Mouse (Mus musculus): ENCODE results near the gene Tmem128. TPM values are rescaled to one million over a fixed set of nuclear protein-coding genes. Genes with fewer than 3 reads are reported as not detected.

The Tmem128 gene
- polyA plus RNA-seq, 1 experiment = 57.1 TPM

DNA sequence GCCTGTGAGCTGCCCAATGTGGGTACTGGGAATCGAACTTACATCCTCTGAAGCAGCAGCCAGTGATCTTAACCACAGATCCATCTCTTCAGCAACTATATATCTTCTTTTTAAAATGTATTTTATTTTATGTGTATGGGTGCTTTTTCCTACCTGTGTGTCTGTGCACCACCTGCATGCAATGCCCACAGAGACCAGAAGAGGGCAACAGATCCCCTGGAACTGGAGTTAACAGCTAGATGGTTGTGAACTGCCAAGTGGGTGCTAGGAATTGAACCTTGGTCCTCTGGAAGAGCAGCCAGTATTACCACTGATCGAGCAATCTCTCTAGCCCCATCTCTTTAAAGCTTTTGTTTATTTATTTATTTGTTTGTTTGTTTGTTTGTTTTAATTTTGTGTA is 23.4 kb upstream of the Tmem128 start:
- Histone ChIP-seq H3K27me3 (ENCODE audit: control insufficient read depth, insufficient read depth, low read length) (no peaks in the 10 kb centered on the region), H3K4me1 (replicated peaks; ENCODE audit: control insufficient read depth, insufficient read depth, low read length) (no peaks in the 10 kb centered on the region), H3K36me3 (ENCODE audit: control insufficient read depth, insufficient read depth, low read length) (0 out of 2 replicates have a peak, but pooled peaks cover 3% of the 10 kb centered on the region), H3K27ac (ENCODE audit: control insufficient read depth, insufficient read depth, low read length) (no peak overlapping the region), H3K4me3 (ENCODE audit: control insufficient read depth, insufficient read depth, low read length) (no peak overlapping the region)
- no peak for DNase-seq
- TF ChIP-seq POLR2A (IDR thresholded peaks at IDR 0.05; ENCODE audit: control insufficient read depth, extremely low read depth, insufficient read depth, low read length, poor library complexity) (no peak), CTCF (IDR thresholded peaks at IDR 0.05; ENCODE audit: borderline replicate concordance, control insufficient read depth, extremely low read depth, insufficient read depth, low read length, poor library complexity) (no peak)
- WGBS = 96% methylated on average over 2 of the region's 2 CpGs

- Histone ChIP-seq H3K36me3 (ENCODE audit: control insufficient read depth, insufficient read depth, low read length) (no peaks in the 10 kb centered on the region), H3K4me3 (ENCODE audit: control insufficient read depth, insufficient read depth, low read length) (no peak overlapping the region), H3K27ac (ENCODE audit: control insufficient read depth, insufficient read depth, low read length) (no peak overlapping the region), H3K4me1 (replicated peaks; ENCODE audit: control insufficient read depth, insufficient read depth, low read length) (no peaks in the 10 kb centered on the region), H3K27me3 (ENCODE audit: control insufficient read depth, insufficient read depth, low read length) (no peaks in the 10 kb centered on the region)
- no peak for DNase-seq
- no peak for TF ChIP-seq CTCF (IDR thresholded peaks at IDR 0.05; ENCODE audit: borderline replicate concordance, control insufficient read depth, extremely low read depth, insufficient read depth, low read length, poor library complexity)
- no peak for TF ChIP-seq POLR2A (IDR thresholded peaks at IDR 0.05; ENCODE audit: control insufficient read depth, extremely low read depth, insufficient read depth, low read length, poor library complexity)
- 87% methylated on average over 5 of the region's 5 CpGs for WGBS
Measured at GRCm38 (mm10) chr5:38240727-38241472, 19.1 kb upstream of the Tmem128 start.

- TF ChIP-seq CTCF (IDR thresholded peaks at IDR 0.05; ENCODE audit: borderline replicate concordance, control insufficient read depth, extremely low read depth, insufficient read depth, low read length, poor library complexity) = no peak
- no peak for TF ChIP-seq POLR2A (IDR thresholded peaks at IDR 0.05; ENCODE audit: control insufficient read depth, extremely low read depth, insufficient read depth, low read length, poor library complexity)
- Histone ChIP-seq H3K36me3 (ENCODE audit: control insufficient read depth, insufficient read depth, low read length) (no peaks in the 10 kb centered on the region), H3K27ac (ENCODE audit: control insufficient read depth, insufficient read depth, low read length) (no peak overlapping the region), H3K27me3 (ENCODE audit: control insufficient read depth, insufficient read depth, low read length) (no peaks in the 10 kb centered on the region), H3K4me1 (replicated peaks; ENCODE audit: control insufficient read depth, insufficient read depth, low read length) (no peaks in the 10 kb centered on the region), H3K4me3 (ENCODE audit: control insufficient read depth, insufficient read depth, low read length) (no peak overlapping the region)
- no peak for DNase-seq
- 94% methylated on average over 3 of the region's 3 CpGs for WGBS
Measured at GRCm38 (mm10) chr5:38241473-38241834, 18.5 kb upstream of the Tmem128 start.

GRCm38 (mm10) chr5:38241966-38242365 is 18.0 kb upstream of the Tmem128 start:
- Histone ChIP-seq H3K36me3 (ENCODE audit: control insufficient read depth, insufficient read depth, low read length) (no peaks in the 10 kb centered on the region), H3K4me1 (replicated peaks; ENCODE audit: control insufficient read depth, insufficient read depth, low read length) (no peaks in the 10 kb centered on the region), H3K27ac (ENCODE audit: control insufficient read depth, insufficient read depth, low read length) (no peak overlapping the region), H3K27me3 (ENCODE audit: control insufficient read depth, insufficient read depth, low read length) (no peaks in the 10 kb centered on the region), H3K4me3 (ENCODE audit: control insufficient read depth, insufficient read depth, low read length) (no peak overlapping the region)
- WGBS = 90% methylated on average over 6 of the region's 6 CpGs
- DNase-seq = no peak
- TF ChIP-seq POLR2A (IDR thresholded peaks at IDR 0.05; ENCODE audit: control insufficient read depth, extremely low read depth, insufficient read depth, low read length, poor library complexity) (no peak), CTCF (IDR thresholded peaks at IDR 0.05; ENCODE audit: borderline replicate concordance, control insufficient read depth, extremely low read depth, insufficient read depth, low read length, poor library complexity) (no peak)

DNA sequence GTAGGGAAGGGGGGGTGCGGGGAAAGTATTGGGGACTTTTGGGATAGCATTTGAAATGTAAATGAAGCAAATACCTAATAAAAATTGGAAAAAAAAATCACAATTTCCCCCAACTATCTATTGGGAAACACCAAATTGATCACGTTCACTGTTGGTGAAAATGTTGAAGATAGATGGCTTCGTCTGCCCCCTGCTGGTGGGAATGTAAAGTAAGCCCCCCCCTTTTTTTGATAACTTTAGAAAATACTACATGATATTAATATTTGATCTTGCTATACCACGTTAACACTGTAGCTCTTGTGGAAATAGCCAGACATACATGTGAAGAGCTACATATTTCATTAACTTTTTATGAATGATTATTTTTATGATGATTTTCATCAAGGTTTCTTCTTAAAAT is 4.8 kb upstream of the Tmem128 start:
- Histone ChIP-seq H3K36me3 (ENCODE audit: control insufficient read depth, insufficient read depth, low read length) (no peaks in the 10 kb centered on the region), H3K27ac (ENCODE audit: control insufficient read depth, insufficient read depth, low read length) (no peak overlapping the region), H3K4me3 (ENCODE audit: control insufficient read depth, insufficient read depth, low read length) (no peak overlapping the region), H3K4me1 (replicated peaks; ENCODE audit: control insufficient read depth, insufficient read depth, low read length) (peaks cover 2% of the 10 kb centered on the region; the same call in 1 of the 2 replicates), H3K27me3 (ENCODE audit: control insufficient read depth, insufficient read depth, low read length) (no peaks in the 10 kb centered on the region)
- no peak for TF ChIP-seq CTCF (IDR thresholded peaks at IDR 0.05; ENCODE audit: borderline replicate concordance, control insufficient read depth, extremely low read depth, insufficient read depth, low read length, poor library complexity)
- TF ChIP-seq POLR2A (IDR thresholded peaks at IDR 0.05; ENCODE audit: control insufficient read depth, extremely low read depth, insufficient read depth, low read length, poor library complexity) = no peak
- 49% methylated on average over 4 of the region's 4 CpGs for whole genome bisulfite sequencing
- no peak for DNase-seq

GRCm38 (mm10) chr5:38255644-38256043 is 4.3 kb upstream of the Tmem128 start:
- Histone ChIP-seq H3K36me3 (ENCODE audit: control insufficient read depth, insufficient read depth, low read length) (no peaks in the 10 kb centered on the region), H3K27me3 (ENCODE audit: control insufficient read depth, insufficient read depth, low read length) (no peaks in the 10 kb centered on the region), H3K4me1 (replicated peaks; ENCODE audit: control insufficient read depth, insufficient read depth, low read length) (peaks cover 2% of the 10 kb centered on the region; the same call in 1 of the 2 replicates), H3K27ac (ENCODE audit: control insufficient read depth, insufficient read depth, low read length) (no peak overlapping the region), H3K4me3 (ENCODE audit: control insufficient read depth, insufficient read depth, low read length) (no peak overlapping the region)
- TF ChIP-seq POLR2A (IDR thresholded peaks at IDR 0.05; ENCODE audit: control insufficient read depth, extremely low read depth, insufficient read depth, low read length, poor library complexity) = no peak
- TF ChIP-seq CTCF (IDR thresholded peaks at IDR 0.05; ENCODE audit: borderline replicate concordance, control insufficient read depth, extremely low read depth, insufficient read depth, low read length, poor library complexity) = no peak
- DNase-seq = no peak
- WGBS = 24% methylated on average over 3 of the region's 3 CpGs

All from thymus, adult 2 months (tissue).